Mouse (Mus musculus) E14TG2a.4 (cell line): ENCODE data around the gene Sdccag8.

Experiments
- H3K27me3 ChIP-seq: 2 replicates; pipeline ENCODE4 v1.6.1; 2014; ENCODE audit warnings: low read length, control low read depth; ENCODE audit not compliant: insufficient read depth
- H3K36me3 ChIP-seq: 2 replicates; pipeline ENCODE4 v1.6.1; 2014; ENCODE audit warnings: low read length, control low read depth; ENCODE audit not compliant: insufficient read depth
- H3K4me1 ChIP-seq: replicated peaks from 2 replicates; pipeline ENCODE4 v1.6.1; 2014; ENCODE audit warnings: low read depth, low read length, control low read depth
- H3K4me3 ChIP-seq: replicated peaks from 2 replicates; pipeline ENCODE4 v1.5.1; 2014; ENCODE audit warnings: mild to moderate bottlenecking, low read length
- H3K9me3 ChIP-seq: 2 replicates; pipeline ENCODE4 v1.6.1; 2014; ENCODE audit warnings: low read length, control low read depth
- CTCF ChIP-seq: conservative IDR thresholded peaks from 2 replicates; pipeline ENCODE4 v1.5.1; 2014; ENCODE audit warnings: low read length
- NANOG ChIP-seq: IDR thresholded peaks from 2 replicates; pipeline ENCODE4 v1.6.1; 2014; ENCODE audit warnings: borderline replicate concordance, low read length, mixed read lengths
- POU5F1 ChIP-seq: IDR thresholded peaks from 2 replicates; pipeline ENCODE4 v1.6.1; 2014; ENCODE audit warnings: low read length, borderline replicate concordance

Gene Sdccag8

GRCm38 (mm10) chr1:176848613-176849290 is 34.3 kb downstream of the Sdccag8 start:
- TF ChIP-seq POU5F1 (no peak), CTCF (no peak), NANOG (no peak)
- Histone ChIP-seq H3K27me3 (no peaks in the 10 kb centered on the region), H3K9me3 (0 out of 2 replicates have a peak, but pooled peaks cover 6% of the 10 kb centered on the region), H3K36me3 (no peaks in the 10 kb centered on the region), H3K4me1 (no peaks in the 10 kb centered on the region), H3K4me3 (no peak overlapping the region)

DNA sequence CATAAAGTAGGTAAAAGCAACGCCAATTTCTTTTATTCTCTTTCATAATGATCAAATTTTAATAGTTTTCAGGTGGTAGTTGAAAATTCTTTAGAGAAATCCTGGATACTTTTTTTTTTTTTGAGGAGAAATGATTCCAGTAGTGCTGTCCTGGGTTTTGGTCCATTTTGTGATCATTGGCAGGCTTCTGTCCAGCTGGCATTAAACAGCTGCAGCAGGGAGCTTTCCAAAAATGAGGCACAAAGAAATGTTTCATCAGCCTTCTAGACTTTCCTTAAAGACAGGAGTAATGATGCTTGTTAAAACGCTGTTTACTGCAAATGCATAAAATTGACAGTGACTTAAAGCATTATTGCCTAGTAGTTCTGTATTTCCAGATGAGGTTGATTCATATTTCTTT is 34.9 kb downstream of the Sdccag8 start:
- H3K36me3 ChIP-seq: no peaks in the 10 kb centered on the region
- no peaks in the 10 kb centered on the region for H3K27me3 ChIP-seq
- no peak for TF ChIP-seq NANOG
- no peak for TF ChIP-seq POU5F1
- no peak for TF ChIP-seq CTCF
- H3K9me3 ChIP-seq: 0 out of 2 replicates have a peak, but pooled peaks cover 6% of the 10 kb centered on the region
- no peak overlapping the region for H3K4me3 ChIP-seq
- H3K4me1 ChIP-seq: no peaks in the 10 kb centered on the region

DNA sequence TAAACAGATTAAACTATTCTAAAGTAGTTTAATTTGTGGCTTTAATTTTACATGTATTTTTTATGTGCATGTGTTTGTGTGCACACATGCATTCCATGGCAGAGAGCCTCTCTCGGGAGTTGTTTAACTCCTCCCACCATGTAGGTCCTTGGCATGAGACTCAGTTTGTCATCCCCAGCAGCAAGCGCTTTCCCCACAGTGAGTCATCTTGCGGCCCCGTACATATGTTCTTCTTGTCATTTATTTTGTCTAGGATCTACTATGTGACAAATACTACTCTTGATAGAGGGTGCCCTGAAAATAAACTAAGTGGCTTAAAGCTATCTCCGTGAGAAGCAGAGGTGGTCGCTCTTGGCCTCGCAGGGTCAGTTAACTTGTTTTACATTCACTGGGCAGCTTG is 36.9 kb downstream of the Sdccag8 start:
- H3K4me1 ChIP-seq: no peaks in the 10 kb centered on the region
- H3K36me3 ChIP-seq: no peaks in the 10 kb centered on the region
- TF ChIP-seq NANOG (no peak), POU5F1 (no peak), CTCF (no peak)
- no peak overlapping the region for H3K4me3 ChIP-seq
- 0 out of 2 replicates have a peak, but pooled peaks cover 6% of the 10 kb centered on the region for H3K9me3 ChIP-seq
- no peaks in the 10 kb centered on the region for H3K27me3 ChIP-seq

DNA sequence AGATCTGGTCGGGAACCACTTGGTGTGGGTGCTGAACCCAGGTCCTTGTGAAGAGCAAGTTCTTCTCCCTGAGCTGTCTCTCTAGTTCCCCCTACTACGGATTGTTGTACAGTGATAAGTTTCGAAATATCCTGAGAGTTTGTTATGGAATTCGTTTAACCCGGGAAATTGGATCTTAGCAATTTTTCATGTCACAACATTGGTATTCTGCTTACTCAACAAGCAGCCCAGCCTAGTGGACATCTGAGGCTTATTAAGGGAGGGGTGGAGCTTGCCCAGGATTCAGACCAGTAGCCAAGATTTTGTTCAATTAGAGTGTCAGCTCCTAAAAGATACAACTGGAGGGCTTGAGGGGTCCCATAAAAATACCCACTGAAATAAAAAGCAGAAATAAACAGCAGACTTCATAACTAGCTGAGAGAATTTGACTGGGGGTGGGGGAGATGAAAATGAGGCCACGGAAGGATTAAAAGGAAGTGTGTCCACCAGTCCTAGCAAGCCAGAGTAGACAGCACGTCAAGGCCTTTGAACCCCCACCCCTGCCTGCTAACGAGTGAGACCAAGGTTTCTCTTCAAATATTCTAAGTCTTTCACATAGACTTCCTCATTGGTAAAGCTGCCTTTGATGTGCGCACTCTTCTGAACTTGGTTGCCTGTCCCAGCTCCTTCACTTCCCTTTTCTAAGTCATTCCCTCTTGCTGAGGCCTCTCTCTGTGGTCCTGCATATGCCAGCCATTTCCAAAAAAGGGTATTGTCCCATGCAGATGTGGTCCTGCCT is 38.5 kb downstream of the Sdccag8 start:
- H3K9me3 ChIP-seq: 0 out of 2 replicates have a peak, but pooled peaks cover 6% of the 10 kb centered on the region
- no peaks in the 10 kb centered on the region for H3K27me3 ChIP-seq
- no peaks in the 10 kb centered on the region for H3K4me1 ChIP-seq
- no peak overlapping the region for H3K4me3 ChIP-seq
- TF ChIP-seq CTCF (no peak), POU5F1 (no peak)
- H3K36me3 ChIP-seq: no peaks in the 10 kb centered on the region

DNA sequence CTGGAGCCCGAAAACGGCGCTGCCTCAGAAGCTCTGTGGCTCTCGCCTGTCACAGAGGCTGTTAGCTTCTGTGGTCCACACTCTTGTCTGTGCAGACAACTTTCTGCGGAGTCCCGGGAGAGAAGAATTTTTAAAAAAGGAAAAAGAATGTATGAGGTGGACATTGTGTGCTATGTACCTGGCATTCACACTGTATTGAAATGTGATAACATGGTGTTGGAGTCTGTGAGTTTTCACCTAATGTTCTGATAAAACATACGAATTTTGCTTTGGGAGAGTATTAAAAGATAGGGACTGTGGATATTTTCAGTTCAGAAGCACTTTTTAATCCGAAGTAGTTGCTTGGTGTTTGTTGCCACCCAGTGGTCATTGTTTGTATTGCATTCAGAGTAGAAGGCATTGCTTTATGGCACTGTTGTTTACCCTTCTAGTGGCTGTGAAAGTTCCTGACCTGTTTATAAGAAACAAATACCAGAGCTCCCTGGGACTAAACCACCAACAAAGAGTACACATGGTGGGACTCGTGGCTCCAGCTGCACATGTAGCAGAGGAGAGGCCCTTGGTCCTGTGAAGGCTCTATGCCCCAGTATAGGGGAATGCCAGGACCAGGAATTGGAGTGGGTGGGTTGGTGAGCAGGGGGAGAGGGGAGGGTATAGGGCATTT is 47.7 kb downstream of the Sdccag8 start:
- Histone ChIP-seq H3K4me3 (no peak overlapping the region), H3K27me3 (no peaks in the 10 kb centered on the region), H3K36me3 (no peaks in the 10 kb centered on the region), H3K4me1 (no peaks in the 10 kb centered on the region), H3K9me3 (peaks cover 11% of the 10 kb centered on the region)
- TF ChIP-seq NANOG (no peak), POU5F1 (no peak), CTCF (peak; percentile 53)

DNA sequence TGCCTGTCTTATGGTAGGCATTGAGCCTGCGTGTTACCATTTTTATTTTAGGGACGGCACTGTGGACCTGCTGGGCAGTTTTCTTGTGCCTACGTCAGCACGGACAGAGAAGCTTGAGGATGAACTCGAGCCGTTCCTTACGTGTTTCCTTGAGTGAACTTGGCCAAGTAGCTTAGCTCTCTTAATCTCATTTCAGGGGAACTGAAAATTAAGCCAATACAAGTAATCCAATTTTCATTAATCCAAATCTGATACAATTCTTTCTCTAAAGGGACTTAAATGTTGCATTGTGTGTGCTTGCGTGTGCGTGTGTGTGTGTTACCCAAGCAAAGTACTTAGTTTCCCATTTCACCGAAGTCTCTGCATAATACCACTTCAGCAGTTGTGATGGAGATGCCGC is 56.0 kb downstream of the Sdccag8 start:
- no peak overlapping the region for H3K4me3 ChIP-seq
- 0 out of 2 replicates have a peak, but pooled peaks cover 3% of the 10 kb centered on the region for H3K4me1 ChIP-seq
- H3K27me3 ChIP-seq: no peaks in the 10 kb centered on the region
- H3K9me3 ChIP-seq: no peaks in the 10 kb centered on the region
- no peak for TF ChIP-seq NANOG
- no peak for TF ChIP-seq POU5F1
- no peak for TF ChIP-seq CTCF
- no peaks in the 10 kb centered on the region for H3K36me3 ChIP-seq

DNA sequence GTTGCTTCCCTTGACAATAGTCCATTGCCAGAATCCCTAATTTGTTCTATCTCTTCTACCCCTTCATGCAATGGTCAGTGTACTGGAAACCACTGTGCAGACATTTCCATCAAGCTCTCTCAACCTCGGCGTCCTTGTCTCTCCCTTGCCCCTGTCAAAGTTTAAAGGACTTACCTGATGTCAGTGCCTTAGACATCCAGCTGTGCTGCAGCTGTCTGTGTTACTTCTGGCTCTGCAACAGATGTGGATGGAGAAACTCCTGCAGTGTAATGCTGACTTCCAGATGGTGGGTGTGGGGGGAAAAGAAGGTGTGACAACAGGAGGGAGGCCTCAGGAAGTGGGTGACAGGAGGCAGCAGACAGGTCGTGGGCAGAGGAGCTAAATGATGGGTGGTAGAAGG is 57.5 kb downstream of the Sdccag8 start:
- no peaks in the 10 kb centered on the region for H3K9me3 ChIP-seq
- no peak overlapping the region for H3K4me3 ChIP-seq
- TF ChIP-seq POU5F1 (no peak), NANOG (no peak), CTCF (no peak)
- no peaks in the 10 kb centered on the region for H3K36me3 ChIP-seq
- no peaks in the 10 kb centered on the region for H3K27me3 ChIP-seq
- H3K4me1 ChIP-seq: 0 out of 2 replicates have a peak, but pooled peaks cover 3% of the 10 kb centered on the region

- H3K4me1 ChIP-seq: 0 out of 2 replicates have a peak, but pooled peaks cover 3% of the 10 kb centered on the region
- no peaks in the 10 kb centered on the region for H3K27me3 ChIP-seq
- TF ChIP-seq POU5F1: no peak
- TF ChIP-seq CTCF: no peak
- TF ChIP-seq NANOG: no peak
- H3K9me3 ChIP-seq: no peaks in the 10 kb centered on the region
- H3K36me3 ChIP-seq: no peaks in the 10 kb centered on the region
- H3K4me3 ChIP-seq: no peak overlapping the region
Observed at GRCm38 (mm10) chr1:176873463-176873862, 59.0 kb downstream of the Sdccag8 start.
